Mouse (Mus musculus) activated CD4-positive, CD25-positive, alpha-beta regulatory T cell, adult 4 months (primary cell): ENCODE results near the gene Btaf1. TPM values are rescaled to one million over a fixed set of nuclear protein-coding genes. Genes with fewer than 3 reads are reported as not detected.
"Not testable (repeated sequence)": the region's sequence is repeated elsewhere in the genome, so short reads cannot be mapped to it uniquely, and the experiment has no call there.

Source experiments
- ATAC-seq: one replicate; pipeline ENCODE4 v1.8.0; 2017
- polyA plus RNA-seq, 2 experiments: library from polyadenylated mRNA; unstranded; fragments of 100-300 nt; shearing (Covaris generic); gene quantifications; one replicate each; pipeline ENCODE4 v1.2.1; 2017

Btaf1 gene
- polyA plus RNA-seq, 2 experiments from 2014 or later, result 8.2 to 9.1 TPM

DNA sequence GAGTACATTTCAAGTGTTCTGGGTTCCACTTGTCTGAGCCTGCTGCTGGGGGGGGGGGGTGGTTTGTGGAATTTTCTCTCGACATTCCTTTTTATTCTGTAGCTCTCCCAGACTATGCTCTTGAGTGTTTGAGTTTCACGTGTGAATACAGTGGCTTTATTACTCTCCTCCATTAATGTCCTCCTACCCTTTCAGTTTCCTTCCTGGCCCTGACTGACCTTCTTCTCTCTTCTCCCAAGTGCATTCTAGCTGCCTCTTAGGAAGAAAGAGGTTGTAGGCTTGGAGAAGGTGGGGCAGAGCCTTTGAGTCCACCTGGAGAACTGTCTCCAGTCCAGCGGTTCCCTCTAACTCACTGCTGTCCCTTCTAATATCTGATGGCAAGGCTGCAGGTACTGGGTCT lies 2.9 kb upstream of the Btaf1 start:
- ATAC-seq, result no peak

DNA sequence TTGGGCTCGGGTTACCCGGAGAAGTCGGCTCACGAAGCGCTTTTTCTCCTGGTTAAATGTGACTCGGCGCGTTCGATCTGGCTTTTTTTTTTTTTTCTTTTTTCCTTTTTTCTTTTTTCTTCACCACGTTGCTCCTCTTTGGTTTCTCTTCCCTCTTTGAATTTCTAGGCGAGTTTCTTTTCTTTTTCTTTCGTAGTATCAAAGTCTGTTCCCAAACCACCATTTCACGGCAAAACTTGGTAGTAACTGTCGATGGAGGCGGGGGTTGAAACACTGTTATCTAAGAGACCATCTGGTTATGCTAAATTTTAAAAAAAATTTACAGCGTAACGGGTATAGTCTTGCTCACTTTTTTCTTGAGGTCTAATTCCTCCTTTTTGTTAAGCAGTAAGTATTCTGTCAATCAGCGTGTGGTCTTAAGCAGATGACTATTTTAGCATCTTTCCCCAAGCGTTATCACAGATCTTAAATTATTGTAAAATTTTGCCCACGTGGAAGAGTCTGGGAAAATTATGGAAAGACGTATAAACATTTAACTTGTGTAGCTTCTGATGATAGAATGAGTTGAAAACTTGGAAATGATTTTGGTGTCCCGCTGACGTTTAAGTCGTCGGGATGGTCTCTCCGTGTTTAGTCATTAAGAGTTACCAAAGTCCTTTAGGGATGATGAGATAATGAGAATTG lies 816 bp downstream of the Btaf1 start:
- ATAC-seq, result no peak

DNA sequence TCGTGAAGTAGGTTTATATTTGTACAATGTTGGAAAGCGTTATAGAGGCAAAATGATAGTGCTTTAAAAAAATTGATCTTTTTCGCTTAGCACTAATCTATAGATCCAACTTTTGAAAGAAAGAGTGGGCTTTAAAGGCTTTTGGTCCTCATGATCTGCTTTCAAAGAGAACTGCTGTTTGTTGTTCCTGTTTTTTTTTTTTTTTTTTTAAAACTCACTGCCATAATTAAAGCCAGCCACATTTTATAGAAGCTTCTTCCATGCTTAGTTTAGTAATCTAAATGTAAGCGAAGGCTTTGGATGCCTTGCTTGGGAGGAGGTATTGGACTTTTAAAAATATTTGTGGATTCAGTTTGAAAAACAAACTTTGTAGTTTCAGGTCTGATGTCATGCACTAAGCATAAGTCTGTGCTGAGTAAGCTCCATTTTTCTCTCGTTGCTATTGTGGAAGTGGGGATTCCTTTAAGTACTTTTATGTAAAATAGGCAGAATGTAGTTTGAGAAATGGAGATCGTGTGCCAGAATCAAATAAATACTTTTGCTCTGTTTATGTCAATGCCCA lies 2.0 kb downstream of the Btaf1 start:
- ATAC-seq, result no peak

DNA sequence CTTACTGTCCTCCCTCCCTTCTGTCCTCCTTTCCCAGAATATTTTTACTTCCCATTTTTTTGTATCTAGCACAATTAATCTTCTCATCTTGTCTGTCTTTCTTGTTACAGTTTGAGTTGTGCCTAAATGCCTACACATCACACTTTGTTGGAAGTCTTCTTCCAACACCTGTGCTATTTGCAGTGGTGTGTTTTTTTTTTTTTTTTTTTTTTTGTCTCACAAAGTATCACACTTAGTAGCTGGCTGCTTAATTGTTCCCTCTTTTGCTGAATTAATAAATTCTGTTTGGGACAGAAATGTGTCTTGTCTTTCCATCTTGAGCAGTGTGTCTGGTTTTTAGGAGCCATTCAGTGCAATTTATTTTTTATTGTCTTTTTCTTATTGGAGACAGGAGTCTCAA lies 3.9 kb downstream of the Btaf1 start:
- no peak for ATAC-seq

DNA sequence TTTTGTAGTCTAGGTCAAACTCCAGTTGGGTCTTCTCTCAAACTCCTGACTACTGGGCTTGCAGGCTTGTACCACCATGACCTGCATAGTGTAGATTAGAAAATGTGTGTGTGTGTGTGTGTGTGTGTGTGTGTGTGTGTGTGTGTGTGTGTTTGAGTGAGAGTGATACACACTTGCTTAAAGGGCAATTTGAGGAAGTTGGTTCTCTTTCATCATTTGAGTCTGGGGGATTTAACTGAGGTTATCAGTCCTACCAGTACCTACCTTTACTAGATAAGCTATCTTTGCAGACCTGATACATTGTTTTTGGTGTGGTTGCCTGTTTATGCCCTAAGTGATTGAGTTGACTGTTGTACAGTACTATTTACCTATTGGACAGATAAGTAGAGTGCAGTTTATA lies 6.2 kb downstream of the Btaf1 start:
- ATAC-seq, result no peak

DNA sequence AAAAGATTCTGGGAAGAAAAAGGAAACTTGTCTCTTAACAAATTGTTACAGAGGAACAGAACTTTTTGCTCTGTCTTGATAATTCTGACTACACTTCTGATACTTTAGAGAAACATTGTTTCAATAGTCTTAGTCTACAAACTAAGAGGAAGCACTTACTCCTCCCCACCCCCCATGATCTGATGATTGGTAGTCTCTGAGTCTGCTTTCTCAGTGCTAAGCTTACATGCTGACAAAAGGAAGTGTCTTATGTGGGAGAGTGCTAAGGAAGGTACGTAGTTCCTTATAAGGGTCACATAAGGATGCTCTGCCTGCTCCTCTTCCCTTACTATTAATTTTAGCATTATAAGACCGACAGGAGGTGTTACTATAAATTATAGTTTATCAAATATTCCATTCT lies 6.7 kb downstream of the Btaf1 start:
- peak; percentile 60 for ATAC-seq

DNA sequence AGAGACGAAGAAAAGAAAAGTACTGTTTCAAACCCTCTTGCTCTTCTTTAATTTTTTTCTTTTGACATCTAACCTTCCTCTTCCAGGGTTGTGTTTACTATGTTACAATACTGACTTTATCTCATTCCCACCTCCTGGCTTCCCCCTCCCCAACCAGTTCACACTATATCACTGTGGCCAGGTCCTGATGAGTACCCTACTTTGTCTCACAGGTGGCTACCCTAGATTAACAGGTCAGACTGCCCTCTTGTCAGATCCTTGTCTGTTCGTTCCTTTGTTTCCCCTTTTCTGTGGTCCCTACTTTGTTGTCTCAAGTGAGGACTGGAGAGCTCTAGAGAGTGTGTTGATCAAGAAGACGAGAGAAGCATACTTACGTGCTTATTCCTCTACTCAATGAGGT lies 10.4 kb downstream of the Btaf1 start:
- ATAC-seq, result no peak

DNA sequence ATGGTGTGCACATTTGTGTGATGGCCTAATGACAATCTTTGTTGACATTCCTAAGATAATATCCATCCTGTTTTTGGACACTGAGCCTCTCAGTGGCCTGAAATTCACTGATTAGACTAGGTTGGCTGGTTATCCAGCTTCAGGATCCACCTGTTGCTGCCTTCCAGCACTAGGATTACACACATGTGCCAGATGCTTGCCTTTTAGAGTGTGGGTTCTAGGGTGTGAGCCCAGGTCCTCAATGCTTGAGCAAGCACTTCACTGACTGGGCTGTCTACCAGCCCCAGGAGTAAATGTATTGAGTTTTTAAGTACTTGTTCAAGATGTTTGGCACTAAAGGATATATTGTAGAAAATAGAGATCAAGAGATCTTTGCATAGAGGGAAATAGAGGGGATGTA lies 12.1 kb downstream of the Btaf1 start:
- ATAC-seq, result no peak

DNA sequence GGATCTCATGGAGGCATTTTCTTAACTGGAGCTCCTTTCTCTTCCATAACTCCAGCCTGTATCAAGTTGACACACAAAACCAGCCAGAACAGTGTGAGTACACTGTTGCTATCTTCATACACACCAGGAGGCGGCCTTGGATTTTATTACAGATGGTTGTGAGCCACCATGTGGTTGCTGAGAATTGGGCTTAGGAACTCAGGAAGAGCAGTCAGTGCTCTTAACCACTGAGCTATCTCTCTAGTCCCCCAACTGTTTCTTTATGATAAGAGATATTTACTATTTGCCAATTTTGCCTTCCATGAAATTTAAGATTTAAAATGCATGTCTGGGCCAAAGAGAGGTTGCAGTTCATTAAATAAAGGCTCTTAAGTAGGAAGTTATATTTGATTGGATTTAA lies 14.2 kb downstream of the Btaf1 start:
- ATAC-seq, result no peak

DNA sequence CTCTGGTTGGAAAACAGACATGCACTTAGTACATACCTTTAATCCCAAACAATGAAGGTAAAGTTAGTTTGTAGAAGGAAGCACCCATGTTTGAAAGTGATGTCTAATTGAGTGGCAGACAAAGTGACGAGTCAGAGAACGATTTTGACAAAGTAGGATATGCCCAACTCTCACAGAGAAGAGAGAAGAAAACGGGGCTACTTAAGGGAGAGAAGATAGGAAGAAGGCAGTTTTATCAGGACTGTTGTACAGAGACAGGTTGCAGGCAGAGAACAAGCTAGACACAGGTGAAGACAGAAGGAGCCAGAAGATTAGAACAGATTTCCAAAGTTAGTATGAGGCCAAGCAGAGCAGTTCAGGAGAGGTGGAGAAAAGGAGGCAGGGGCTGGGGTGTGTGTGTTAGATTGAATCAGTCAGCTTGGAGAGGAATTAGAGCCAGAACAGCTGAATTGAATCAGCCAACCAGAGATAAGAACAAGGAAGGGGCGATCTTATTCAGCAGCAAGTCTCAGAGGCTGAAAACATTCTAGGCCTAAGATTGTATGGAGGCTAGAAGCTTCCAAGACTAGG lies 27.8 kb downstream of the Btaf1 start:
- ATAC-seq, result no peak

DNA sequence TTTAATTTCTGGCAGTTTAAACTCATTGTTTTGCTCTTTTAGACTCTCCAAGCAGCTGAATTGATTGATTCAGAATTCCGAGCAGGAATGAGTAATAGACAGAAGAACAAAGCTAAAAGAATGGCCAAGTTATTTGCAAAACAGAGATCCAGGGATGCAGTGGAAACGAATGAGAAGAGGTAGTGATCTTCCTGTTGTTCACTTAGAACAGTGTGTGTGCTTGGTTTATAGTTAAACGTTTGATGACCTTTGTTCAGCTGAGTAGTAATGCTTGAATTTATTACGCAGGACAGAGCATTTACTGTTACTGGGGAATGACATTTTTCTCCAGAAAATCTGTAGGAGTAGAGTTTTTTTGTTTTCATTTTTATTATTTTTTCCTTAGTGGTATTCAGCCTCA lies 32.5 kb downstream of the Btaf1 start:
- no peak for ATAC-seq

DNA sequence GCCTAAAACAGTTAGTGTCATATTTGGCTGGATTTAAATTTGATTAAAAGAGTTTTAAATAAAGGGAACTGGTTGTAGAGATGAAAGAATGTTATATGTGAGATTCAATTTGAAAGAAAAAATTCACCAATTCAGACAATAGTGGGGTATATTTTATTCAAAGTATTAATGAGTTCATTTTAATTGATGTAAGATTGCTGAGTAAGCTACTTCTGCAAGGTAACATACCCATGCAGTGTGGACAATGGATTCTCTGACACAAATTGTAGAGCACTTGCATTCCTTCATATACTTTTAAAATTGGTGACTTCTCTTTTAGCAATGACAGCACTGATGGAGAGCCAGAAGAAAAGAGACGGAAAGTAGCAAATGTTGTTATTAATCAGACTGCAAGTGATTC lies 35.4 kb downstream of the Btaf1 start:
- ATAC-seq, result no peak

DNA sequence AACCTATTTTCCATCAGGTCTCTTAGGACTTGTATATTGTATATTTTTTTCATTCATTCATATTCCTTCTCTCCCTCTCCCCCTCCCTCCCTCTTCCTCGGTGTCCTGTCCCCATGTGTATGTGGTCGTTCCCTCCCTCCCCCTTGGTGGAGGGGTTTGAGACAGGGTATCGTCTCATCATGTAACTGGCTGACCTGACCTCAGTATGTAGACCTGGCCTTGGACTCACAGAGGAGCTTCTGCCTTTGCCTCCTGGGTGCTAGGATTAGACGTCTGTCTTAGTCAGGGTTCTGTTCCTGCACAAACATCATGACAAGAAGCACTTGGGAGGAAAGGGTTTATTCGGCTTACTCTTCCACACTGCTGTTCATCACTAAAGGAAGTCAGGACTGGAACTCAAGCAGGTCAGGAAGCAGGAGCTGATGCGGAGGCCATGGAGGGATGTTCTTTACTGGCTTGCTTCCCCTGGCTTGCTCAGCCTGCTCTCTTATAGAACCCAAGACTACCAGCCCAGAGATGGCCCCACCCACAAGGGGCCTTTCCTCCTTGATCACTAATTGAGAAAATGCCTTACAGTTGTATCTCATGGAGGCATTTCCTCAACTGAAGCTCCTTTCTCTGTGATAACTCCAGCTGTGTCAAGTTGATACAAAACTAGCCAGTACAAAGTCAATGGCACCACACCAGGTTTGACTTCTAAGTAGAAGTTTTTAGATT lies 36.8 kb downstream of the Btaf1 start:
- not testable (repeated sequence) for ATAC-seq

DNA sequence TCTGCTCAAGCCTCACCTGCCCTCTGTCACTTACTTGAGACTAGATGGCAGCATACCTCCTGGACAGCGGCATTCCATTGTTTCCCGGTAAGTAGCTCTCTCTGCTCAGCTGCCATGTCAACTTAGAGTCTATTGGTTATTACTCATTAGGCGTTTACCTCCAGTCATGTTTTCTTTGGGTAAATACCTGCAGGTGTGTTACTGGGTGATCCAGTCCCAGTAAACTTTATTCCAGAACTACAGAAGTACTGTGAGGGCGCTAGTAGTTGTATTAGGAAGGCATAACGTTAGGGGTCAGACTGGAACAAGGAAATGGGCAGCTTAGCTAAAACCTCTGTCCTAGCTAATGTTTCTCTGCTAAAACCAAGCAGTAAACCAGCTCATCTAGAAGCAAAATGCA lies 78.7 kb downstream of the Btaf1 start:
- no peak for ATAC-seq

DNA sequence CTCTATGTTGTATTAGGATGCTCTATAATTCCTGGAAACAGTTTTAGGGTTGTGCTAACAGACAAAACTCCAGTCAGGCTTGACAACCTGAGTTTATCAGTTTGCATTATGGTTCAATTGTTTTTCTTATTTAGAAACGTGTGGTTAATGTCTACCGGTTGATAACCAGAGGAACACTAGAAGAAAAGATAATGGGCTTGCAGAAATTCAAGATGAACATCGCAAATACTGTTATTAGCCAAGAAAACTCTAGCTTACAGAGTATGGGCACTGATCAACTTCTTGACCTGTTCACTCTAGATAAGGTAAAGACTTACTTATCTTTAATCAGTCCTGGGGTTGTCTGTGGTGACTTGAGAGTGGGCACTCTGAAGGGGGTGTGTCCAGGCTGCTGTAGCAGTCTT lies 84.0 kb downstream of the Btaf1 start:
- ATAC-seq, result no peak

DNA sequence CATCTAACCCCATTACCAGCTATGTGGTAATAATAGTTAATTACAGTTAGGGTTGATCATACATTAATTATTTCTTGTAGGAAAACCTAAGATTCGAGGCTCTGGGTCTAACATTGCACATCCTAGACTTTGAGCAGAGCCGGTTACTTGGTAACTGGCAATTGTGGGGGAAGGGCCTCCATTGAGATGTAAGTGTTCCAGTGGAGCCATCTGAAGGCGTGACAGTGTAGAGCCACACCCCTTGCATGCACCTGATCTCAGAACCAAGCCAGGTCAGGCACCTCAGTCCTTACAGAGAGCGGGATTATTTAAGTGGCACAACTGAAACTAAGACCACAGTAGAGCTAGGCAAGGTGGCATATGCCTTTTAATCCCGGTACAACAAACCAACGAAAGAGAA lies 87.6 kb downstream of the Btaf1 start:
- ATAC-seq, result no peak

DNA sequence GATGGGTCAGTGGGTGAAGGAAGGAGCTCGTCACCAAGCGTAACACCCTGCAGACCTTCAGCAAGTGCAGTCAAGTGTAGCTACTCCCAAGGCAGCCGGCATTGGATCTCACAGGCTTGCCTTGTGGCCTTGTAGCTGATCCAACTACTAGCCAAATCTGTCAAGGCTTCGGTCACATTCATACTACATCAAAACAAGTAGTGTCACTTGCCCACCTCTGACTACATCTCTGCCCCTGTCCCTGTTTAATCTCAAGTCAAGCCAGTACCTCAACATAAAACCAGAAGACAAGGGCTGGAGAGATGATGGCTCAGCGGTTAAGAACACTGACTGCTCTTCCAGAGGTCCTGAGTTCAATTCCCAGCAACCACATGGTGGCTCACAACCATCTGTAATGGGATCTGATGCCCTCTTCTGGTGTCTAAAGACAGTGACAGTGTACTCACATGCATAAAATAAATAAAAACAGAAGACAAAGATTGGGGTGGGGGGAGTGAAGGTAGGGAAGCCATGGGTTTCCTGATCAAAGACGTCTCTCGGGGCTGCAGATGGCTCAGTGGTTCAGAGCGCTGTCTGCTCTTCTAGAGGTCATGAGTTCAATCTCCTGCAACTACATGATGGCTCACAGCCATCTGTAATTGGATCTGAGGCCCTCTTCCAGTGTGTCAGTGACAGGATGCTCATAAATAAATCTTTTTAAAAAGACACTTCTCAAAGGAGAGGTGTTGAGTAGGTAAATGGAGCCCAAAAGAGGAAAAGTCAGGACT lies 88.5 kb downstream of the Btaf1 start:
- no peak for ATAC-seq

DNA sequence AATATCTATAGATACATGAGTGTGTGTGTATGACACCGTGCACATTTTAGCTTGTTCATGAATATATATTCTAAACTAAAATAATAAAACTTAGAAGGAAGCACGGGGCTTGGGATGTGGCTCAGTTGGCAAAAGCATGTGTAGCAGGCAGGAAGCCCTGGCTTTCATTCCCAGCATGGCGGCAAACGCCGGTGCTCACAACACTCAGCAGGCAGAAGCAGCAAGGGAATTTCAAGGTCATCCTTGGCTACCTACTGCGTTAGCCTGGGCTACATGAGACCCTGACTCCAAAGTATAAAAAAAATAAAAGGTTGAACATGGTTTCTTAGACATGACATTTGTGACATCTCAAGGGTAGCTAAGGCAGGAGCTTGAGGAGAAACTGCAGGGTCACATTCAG lies 91.0 kb downstream of the Btaf1 start:
- ATAC-seq, result no peak

DNA sequence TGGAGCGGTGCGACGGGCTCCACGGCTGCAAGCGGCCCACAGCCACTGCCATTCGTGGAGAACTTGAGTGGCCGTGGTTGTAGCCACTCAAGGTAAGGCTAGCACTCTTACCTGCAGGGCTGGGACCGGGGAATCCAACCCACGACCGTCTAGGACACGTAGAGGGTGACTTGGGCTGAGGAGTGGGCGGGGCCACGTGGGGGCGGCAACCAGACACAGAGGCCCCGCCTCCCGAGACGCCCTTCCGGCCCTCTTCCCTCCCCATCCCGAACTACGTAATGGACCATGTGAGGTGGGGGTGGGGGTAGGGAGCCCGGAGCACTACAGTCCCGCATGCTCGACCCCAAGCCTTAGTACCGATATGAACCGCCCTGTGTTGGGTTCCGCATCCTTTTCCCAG lies 92.5 kb downstream of the Btaf1 start:
- ATAC-seq, result peak; percentile 68

DNA sequence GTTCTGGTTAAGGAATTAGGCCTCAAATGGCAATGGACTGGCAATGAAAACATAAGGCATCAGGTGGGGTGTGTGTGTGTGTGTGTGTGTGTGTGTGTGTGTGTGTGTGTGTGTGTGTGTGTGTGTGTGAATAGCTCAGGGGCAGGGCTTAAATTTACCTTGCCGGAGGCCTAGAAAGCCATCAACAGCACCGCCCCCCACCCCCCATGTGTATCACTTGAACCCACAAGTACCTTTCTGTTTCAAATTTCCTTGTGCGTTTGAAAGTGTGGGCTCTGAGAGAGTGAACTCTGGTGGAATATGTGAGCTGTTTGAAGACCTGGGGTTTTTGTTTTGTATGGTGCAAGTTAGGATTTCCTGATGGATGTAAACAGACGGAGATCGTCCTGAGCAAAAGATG lies 93.1 kb downstream of the Btaf1 start:
- ATAC-seq, result no peak

DNA sequence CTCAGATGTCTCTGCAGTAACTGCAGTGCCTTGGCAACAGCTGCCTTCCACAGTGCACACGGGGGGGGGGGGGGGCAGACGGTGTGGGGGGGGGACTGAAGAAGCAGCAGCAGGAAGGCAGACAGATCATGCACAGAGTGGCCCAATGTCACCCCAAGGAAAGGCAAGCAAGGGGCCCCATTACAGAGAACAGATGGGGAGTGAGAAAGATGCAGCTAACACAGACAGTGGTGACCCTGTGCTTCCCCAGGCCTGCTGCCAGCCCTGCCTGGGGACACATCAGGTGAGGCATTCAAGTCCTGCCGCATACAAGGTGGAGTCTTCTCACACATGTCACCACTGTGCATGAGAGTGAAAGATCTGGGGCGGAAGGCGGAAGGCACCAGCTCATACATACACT lies 94.7 kb downstream of the Btaf1 start:
- no peak for ATAC-seq

DNA sequence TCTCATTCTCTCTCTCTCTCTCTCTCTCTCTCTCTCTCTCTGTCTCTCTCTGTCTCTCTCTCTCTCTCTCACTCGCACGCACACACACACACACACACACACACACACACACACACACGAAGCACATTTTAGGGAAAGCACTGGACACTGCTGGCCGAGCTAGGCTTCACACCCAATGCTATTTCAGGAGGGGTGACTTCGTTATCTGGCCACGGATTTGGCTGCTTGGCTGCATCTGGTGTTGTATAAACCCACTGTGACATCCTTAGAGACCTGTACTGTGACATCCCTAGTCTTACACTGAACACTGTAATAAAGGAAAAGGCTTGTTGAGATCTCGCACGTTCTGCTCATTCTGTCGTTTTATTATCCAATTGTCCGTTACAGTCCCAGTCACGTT lies 95.1 kb downstream of the Btaf1 start:
- no peak for ATAC-seq

DNA sequence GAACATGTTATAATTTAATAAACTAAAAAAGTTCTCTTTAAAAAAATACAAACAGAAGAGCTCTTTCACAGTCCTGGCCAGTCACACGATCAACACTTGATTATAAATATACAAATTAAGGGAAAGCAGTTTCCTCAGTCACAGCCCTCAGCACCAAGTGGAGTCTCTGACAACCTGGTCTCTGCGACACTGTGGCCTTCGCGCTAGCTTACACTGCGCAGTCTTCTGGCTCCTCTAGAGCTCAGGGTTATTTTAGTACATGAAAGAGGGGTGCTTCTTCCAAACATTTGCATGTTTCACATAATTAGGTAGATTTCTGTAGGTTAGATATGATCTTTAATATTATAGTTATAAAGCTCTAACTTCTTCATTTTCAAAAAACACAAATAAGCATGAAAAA lies 96.3 kb downstream of the Btaf1 start:
- ATAC-seq, result no peak
